Mouse (Mus musculus) ES-Bruce4 (cell line): ENCODE measurements around the gene Daxx.

Source experiments
- CTCF ChIP-seq: IDR thresholded peaks from one replicate; pipeline ENCODE4 v1.8.1; 2011; ENCODE audit warnings: low read depth, low read length
- POLR2A ChIP-seq: IDR thresholded peaks from one replicate; pipeline ENCODE4 v1.8.1; 2011; ENCODE audit warnings: low read length; ENCODE audit not compliant: insufficient read depth

GRCm38 (mm10) chr17:33936993-33937392, 27.8 kb downstream of the Daxx start:
- TF ChIP-seq CTCF (no peak), POLR2A (no peak)
